Mouse (Mus musculus): ENCODE data around the gene Igsf9.

DNA sequence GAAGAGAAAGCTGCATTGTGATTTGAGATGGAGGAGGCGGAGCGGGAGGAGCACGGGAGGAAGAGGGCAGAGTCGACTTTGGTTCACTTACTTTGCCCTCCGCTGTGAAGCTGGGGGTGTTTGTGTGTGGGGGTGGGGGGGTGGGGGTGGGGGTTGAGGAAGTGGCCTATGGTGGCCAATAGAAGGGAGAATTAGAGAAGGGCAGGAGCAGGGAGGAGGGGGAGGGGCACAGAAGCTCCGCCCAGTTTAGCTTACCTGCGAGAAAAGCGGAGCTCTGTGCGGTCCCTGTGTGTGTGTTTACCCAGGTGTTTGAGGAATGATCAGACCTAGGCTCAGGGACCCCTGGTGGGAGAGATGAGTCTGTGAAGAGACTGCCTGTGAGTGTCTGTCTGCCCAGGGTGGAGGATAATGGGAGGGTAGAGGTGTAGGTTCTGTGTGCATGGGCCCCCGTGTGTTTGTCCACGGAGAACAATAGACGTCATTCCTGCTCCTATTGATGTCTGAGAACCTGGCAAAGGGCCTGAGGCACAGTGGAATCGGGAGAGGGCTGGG is 28.9 kb downstream of the Igsf9 start:
- no peak for TF ChIP-seq POLR2A (IDR thresholded peaks at IDR 0.05; ENCODE audit: insufficient read length, low read depth)
- no peak for TF ChIP-seq MYOG (IDR thresholded peaks at IDR 0.05; ENCODE audit: control insufficient read depth in 1 of 3, insufficient read depth in 1 of 3, insufficient read length in 2 of 3, low read depth in 2 of 3)
- no peak for TF ChIP-seq MAX (IDR thresholded peaks at IDR 0.05; ENCODE audit: low read depth)
- TF ChIP-seq USF1 (IDR thresholded peaks at IDR 0.05; ENCODE audit: low read depth), result no peak
- no peak for TF ChIP-seq MYOD1 (IDR thresholded peaks at IDR 0.05; ENCODE audit: control insufficient read depth in 1 of 3, insufficient read length in 2 of 3, low read depth in 2 of 3)
- TF ChIP-seq E2F4 (IDR thresholded peaks at IDR 0.05; ENCODE audit: insufficient read depth), result no peak
- TF ChIP-seq TCF3 (IDR thresholded peaks at IDR 0.05; ENCODE audit: insufficient read length, low read depth), result no peak
- TF ChIP-seq TCF12 (IDR thresholded peaks at IDR 0.05; ENCODE audit: insufficient read depth, poor library complexity, severe bottlenecking), result no peak
- TF ChIP-seq SRF (IDR thresholded peaks at IDR 0.05; ENCODE audit: control insufficient read depth, insufficient read length, low read depth), result no peak
- TF ChIP-seq POLR2AphosphoS2 (IDR thresholded peaks at IDR 0.05; ENCODE audit: insufficient read length, low read depth), result peak; percentile 13
- no peak for TF ChIP-seq CEBPB (IDR thresholded peaks at IDR 0.05; ENCODE audit: insufficient read depth, poor library complexity, severe bottlenecking)
- TF ChIP-seq REST (IDR thresholded peaks at IDR 0.05; ENCODE audit: insufficient read depth, insufficient read length), result no peak
